Mouse (Mus musculus) left cerebral cortex, postnatal 36 days (tissue): ENCODE measurements at regions not wholly inside any gene's neighbourhood (a gene's known extent, or its start where the extent isn't known, plus 50 kb on each side); places are given as distances from the start of the nearest gene placed in this dataset.

Experiments
- DNase-seq, 2 experiments: peaks; one replicate each; pipeline ENCODE4 v3.0.0; 2021 to 2022; ENCODE audit warnings: low spot score in 2 of 2, mixed read lengths in 1 of 2
- intact Hi-C: fragments of 180-260 bp; cut with DNase I; formaldehyde crosslinking; loops from one replicate; pipeline ENCODE4 v1.15.1; 2025

- no peak for DNase-seq
Measured at GRCm38 (mm10) chr15:72283846-72284245, 1550.5 kb upstream of the Gm6569 start.

GRCm38 (mm10) chr15:72296648-72297047 lies 1537.7 kb upstream of the Gm6569 start:
- intact Hi-C loops: no loop called here
- DNase-seq: no peak

More at GRCm38 (mm10) chr15:72283846-72284245, 1550.5 kb upstream of the Gm6569 start:
- intact Hi-C loops: no loop called here

- intact Hi-C loops: no loop called here
Measured at GRCm38 (mm10) chr15:72312417-72312816, 1521.9 kb upstream of the Gm6569 start.

GRCm38 (mm10) chr15:72321528-72321927 lies 1512.8 kb upstream of the Gm6569 start:
- no peak for DNase-seq

More at GRCm38 (mm10) chr15:72312417-72312816, 1521.9 kb upstream of the Gm6569 start:
- no peak for DNase-seq

GRCm38 (mm10) chr15:72322127-72322526 lies 1512.2 kb upstream of the Gm6569 start:
- intact Hi-C loops: no loop called here

More at GRCm38 (mm10) chr15:72321528-72321927, 1512.8 kb upstream of the Gm6569 start:
- intact Hi-C loops: no loop called here

GRCm38 (mm10) chr15:72323158-72323557 lies 1511.2 kb upstream of the Gm6569 start:
- intact Hi-C loops: no loop called here
- DNase-seq: no peak

More at GRCm38 (mm10) chr15:72322127-72322526, 1512.2 kb upstream of the Gm6569 start:
- no peak for DNase-seq

GRCm38 (mm10) chr15:72331262-72331661 lies 1503.1 kb upstream of the Gm6569 start:
- intact Hi-C loops: no loop called here
- DNase-seq: no peak

GRCm38 (mm10) chr15:72334497-72334896 lies 1499.9 kb upstream of the Gm6569 start:
- no peak for DNase-seq
- intact Hi-C loops: no loop called here

- intact Hi-C loops: no loop called here
- DNase-seq: no peak
Measured at GRCm38 (mm10) chr15:72339629-72340028, 1494.7 kb upstream of the Gm6569 start.

GRCm38 (mm10) chr15:72341991-72342390 lies 1492.4 kb upstream of the Gm6569 start:
- no peak for DNase-seq
- intact Hi-C loops: no loop called here

- peak; percentile 13 to 23 for DNase-seq
Measured at GRCm38 (mm10) chr15:72342504-72342903, 1491.9 kb upstream of the Gm6569 start.

GRCm38 (mm10) chr15:72343794-72344193 lies 1490.6 kb upstream of the Gm6569 start:
- no peak for DNase-seq
- intact Hi-C loops: no loop called here

More at GRCm38 (mm10) chr15:72342504-72342903, 1491.9 kb upstream of the Gm6569 start:
- intact Hi-C loops: no loop called here

GRCm38 (mm10) chr15:72353371-72353770 lies 1481.0 kb upstream of the Gm6569 start:
- intact Hi-C loops: no loop called here
- DNase-seq: no peak

- DNase-seq: no peak
- intact Hi-C loops: no loop called here
Measured at GRCm38 (mm10) chr15:72355626-72356025, 1478.7 kb upstream of the Gm6569 start.

- intact Hi-C loops: no loop called here
- DNase-seq: no peak
Measured at GRCm38 (mm10) chr15:72359636-72360035, 1474.7 kb upstream of the Gm6569 start.

- peak; percentile 33 to 43 for DNase-seq
- intact Hi-C loops: no loop called here
Measured at GRCm38 (mm10) chr15:72360049-72360448, 1474.3 kb upstream of the Gm6569 start.

GRCm38 (mm10) chr15:72360463-72361030 lies 1473.8 kb upstream of the Gm6569 start:
- DNase-seq: peak in 1 of 2 experiments; percentile 33

GRCm38 (mm10) chr15:72373041-72373440 lies 1461.3 kb upstream of the Gm6569 start:
- intact Hi-C loops: no loop called here
- DNase-seq: no peak

More at GRCm38 (mm10) chr15:72360463-72361030, 1473.8 kb upstream of the Gm6569 start:
- intact Hi-C loops: no loop called here

- no peak for DNase-seq
- intact Hi-C loops: no loop called here
Measured at GRCm38 (mm10) chr15:72377201-72377600, 1457.2 kb upstream of the Gm6569 start.

GRCm38 (mm10) chr15:72379291-72379690 lies 1455.1 kb upstream of the Gm6569 start:
- intact Hi-C loops: no loop called here
- DNase-seq: no peak

GRCm38 (mm10) chr15:72381164-72381563 lies 1453.2 kb upstream of the Gm6569 start:
- DNase-seq: no peak
- intact Hi-C loops: no loop called here

- no peak for DNase-seq
- intact Hi-C loops: no loop called here
Measured at GRCm38 (mm10) chr15:72381744-72382143, 1452.6 kb upstream of the Gm6569 start.
